Mouse (Mus musculus): ENCODE data around the gene Vmn2r23.

- TF ChIP-seq CTCF (IDR thresholded peaks at IDR 0.05; ENCODE audit: low read depth) (no peak), EP300 (IDR thresholded peaks at IDR 0.05; ENCODE audit: low read depth) (no peak)
These were observed 67.6 kb downstream of the Vmn2r23 start for GRCm38 (mm10) chr6:123770031-123770430.
